Comparison of ENCODE assay signal across 22 mouse cellular contexts in the genomic region with DNA sequence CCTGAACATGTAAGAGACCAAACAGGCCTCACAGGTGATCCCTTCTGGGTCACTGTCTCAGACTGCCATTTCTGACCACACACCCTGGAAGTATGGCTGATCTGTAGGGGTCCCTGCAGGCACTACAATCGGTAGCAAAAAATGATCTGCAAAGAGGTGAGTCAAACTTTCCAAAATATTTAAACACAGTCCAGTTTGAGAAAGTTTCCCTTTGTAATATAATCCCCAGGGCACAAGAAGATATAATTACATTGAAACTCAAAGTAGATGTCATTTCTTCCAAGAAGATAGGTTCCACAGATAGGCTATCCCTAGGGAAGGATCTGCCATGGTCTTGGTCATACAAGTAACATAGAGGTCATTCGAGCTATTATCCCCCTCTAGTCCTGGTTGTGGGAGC. TPM values are rescaled to one million over a fixed set of nuclear protein-coding genes. Genes with fewer than 3 reads are reported as not detected.
DNase-seq lines count a peak whose midpoint lies in the region; TF ChIP-seq lines count a peak whose summit lies in the region.
"Had no signal": no experiment of that assay in that cellular context is flagged by ENCODE, and none has a peak within 500 bp of the region (broad histone marks: within the 10 kb centered on the region; RNA-seq: fewer than 3 reads in every experiment).

No protein-coding gene starts in this region.

- H3K36me3 ChIP-seq in CH12.LX (replicated peaks in 1 of 2; ENCODE audit: control insufficient read depth in 1 of 2, insufficient read depth in 1 of 2, low read length in 1 of 2): no peaks in the 10 kb centered on the region
- H3K36me3 ChIP-seq: G1E had no signal

- TF ChIP-seq POLR2A in CH12.LX (IDR thresholded peaks at IDR 0.05; ENCODE audit: low read depth, low read length): no peak

- peaks cover 9% of the 10 kb centered on the region for H3K79me2 ChIP-seq in CH12.LX (replicated peaks; ENCODE audit: control insufficient read depth, extremely low read depth, insufficient read depth, poor library complexity, severe bottlenecking)

- peaks cover 22% of the 10 kb centered on the region in 2 experiments for H3K4me1 ChIP-seq in CH12.LX (ENCODE audit: control insufficient read depth in 1 of 2, insufficient read depth in 2 of 2)

- H3K4me3 ChIP-seq in CH12.LX (replicated peaks in 1 of 3; ENCODE audit: low read depth in 2 of 3, low read length in 2 of 3, poor library complexity in 1 of 3): no peak overlapping the region

- peaks cover 11% of the 10 kb centered on the region for H3K9me3 ChIP-seq in CH12.LX (replicated peaks; ENCODE audit: low read length)
- H3K9me3 ChIP-seq: G1E had no signal

- no peaks in the 10 kb centered on the region for H3K27me3 ChIP-seq in CH12.LX (replicated peaks)

- no peak overlapping the region for H3K9ac ChIP-seq in CH12.LX (ENCODE audit: insufficient read depth, low read depth)

- in situ Hi-C loops in CH12.LX (cut with MboI; ENCODE audit: low pct_ligation_motif_present, low pct_unique_long_range_greater_than_20kb, low sequenced_read_pairs): no loop called here

- H3K4me2 ChIP-seq in CH12.LX (ENCODE audit: insufficient read depth, low read depth, poor library complexity, severe bottlenecking): no peak overlapping the region

- dilution Hi-C loops in CH12.LX (cut with MboI; ENCODE audit: extremely low pct_ligation_motif_present, extremely low pct_unique_long_range_greater_than_20kb, low sequenced_read_pairs): no loop called here

- peak; percentile 26; the same call in 1 of the 2 replicates for TF ChIP-seq EP300 in CH12.LX (IDR thresholded peaks at IDR 0.05; ENCODE audit: low read length)

- no peak overlapping the region for H3K27ac ChIP-seq in CH12.LX (ENCODE audit: insufficient read depth, low read depth)

- TF ChIP-seq CTCF in CH12.LX (conservative IDR thresholded peaks at IDR 0.05 in 1 of 2, IDR thresholded peaks at IDR 0.05 in 1 of 2; ENCODE audit: low read depth in 2 of 2, low read length in 2 of 2): no peak

- TF ChIP-seq RAD21 in CH12.LX (IDR thresholded peaks at IDR 0.05; ENCODE audit: low read depth, low read length): no peak

- peak; percentile 52 for DNase-seq in heart, adult 11 months
- no peak for DNase-seq in heart, adult 8-10 months (ENCODE audit: low spot score)
- DNase-seq in CH12.LX (ENCODE audit: extremely low read depth): no peak
- no peak for DNase-seq in testis, postnatal 10 days (ENCODE audit: low spot score)
- DNase-seq: adrenal gland, adult 2 months; adrenal gland, adult 8-10 months; adrenal gland, postnatal 10 days; adrenal gland, postnatal 14 days; adrenal gland, postnatal 25 days; adrenal gland, postnatal 36 days; B cell, adult 2 months; cerebellum, adult 11 months; cerebellum, adult 11-12 months; cerebellum, adult 18-20 months; cerebellum, adult 2 months had no signal

TF ChIP-seq in CH12.LX, 34 proteins besides CTCF, POLR2A, EP300 and RAD21:
- TF ChIP-seq ZMIZ1 (IDR thresholded peaks at IDR 0.05; ENCODE audit: low read depth, low read length): no peak
- TF ChIP-seq MEF2A (IDR thresholded peaks at IDR 0.05; ENCODE audit: borderline replicate concordance, low read depth, low read length): peak; percentile 71; the same call in 1 of the 2 replicates
- peak; percentile 77 for TF ChIP-seq ETS1 (conservative IDR thresholded peaks at IDR 0.05; ENCODE audit: low read depth, low read length)
- TF ChIP-seq ELF1 (IDR thresholded peaks at IDR 0.05; ENCODE audit: low read depth, low read length): no peak
- TF ChIP-seq JUN (IDR thresholded peaks at IDR 0.05; ENCODE audit: insufficient read depth, low read depth, low read length): peak; percentile 73
- TF ChIP-seq JUND (conservative IDR thresholded peaks at IDR 0.05; ENCODE audit: low read depth, low read length): peak; percentile 73
- no peak for TF ChIP-seq BHLHE40 (IDR thresholded peaks at IDR 0.05; ENCODE audit: low read depth, low read length)

RNA-seq across cellular contexts. Expression of gene Fam213b, which starts 3.4 kb away (rescaled TPM):
- total RNA-seq in heart, adult 8-10 months (2022): 100 to 1,000 TPM in 2 of 4 experiments, 10 to 100 TPM in 2; 92.4 to 111 (median 101) TPM
- total RNA-seq in CH12.LX (2012; rRNA removed) (28.3 and 49.8 TPM in 2 replicates), CH12.LX (2014; rRNA removed) (6.1 and 7.5 TPM in 2 replicates)
- polyA plus RNA-seq in CH12.LX (2012; ENCODE audit: insufficient read length, low read depth): 5.5 and 7.0 TPM in 2 replicates
- total RNA-seq: G1E, MEL had no signal
- polyA plus RNA-seq: G1E had no signal

RNA-seq across cellular contexts. Expression of gene Tnfrsf14, which starts 26.0 kb away (rescaled TPM):
- total RNA-seq in heart, adult 8-10 months (2022): 1 to 10 TPM; 4.0 to 9.1 (median 4.5) TPM
- 68.3 and 109 TPM in 2 replicates for total RNA-seq in CH12.LX (2012; rRNA removed)
- total RNA-seq in CH12.LX (2014; rRNA removed): 21.0 and 25.9 TPM in 2 replicates
- 19.8 and 20.0 TPM in 2 replicates for polyA plus RNA-seq in CH12.LX (2012; ENCODE audit: insufficient read length, low read depth)

RNA-seq across cellular contexts. Expression of gene Mmel1, which starts 33.0 kb away (rescaled TPM):
- under 1 TPM in 2 of 4 experiments, not detected in 2; 0.16 to 0.20 TPM for total RNA-seq in heart, adult 8-10 months (2022)
- 2.0 and 3.9 TPM in 2 replicates for total RNA-seq in CH12.LX (2012; rRNA removed)
- 2.0 and 2.2 TPM in 2 replicates for total RNA-seq in CH12.LX (2014; rRNA removed)
- 0.70 and 0.71 TPM in 2 replicates for polyA plus RNA-seq in CH12.LX (2012; ENCODE audit: insufficient read length, low read depth)
- polyA plus RNA-seq: activated CD4-positive, CD25-positive, alpha-beta regulatory T cell, adult 4 months; CD4-positive, CD25-positive, alpha-beta regulatory T cell, adult 4 months; Patski had no signal

RNA-seq across cellular contexts. Expression of gene Hes5, which starts 58.4 kb away (rescaled TPM):
- total RNA-seq in heart, adult 8-10 months (2022): not detected
- total RNA-seq in CH12.LX (2012; rRNA removed) (6.2 and 6.8 TPM in 2 replicates), CH12.LX (2014; rRNA removed) (2.1 and 2.7 TPM in 2 replicates)
- polyA plus RNA-seq in CH12.LX (2012; ENCODE audit: insufficient read length, low read depth): 1.5 and 1.7 TPM in 2 replicates
- total RNA-seq: adrenal gland, adult 18-20 months; adrenal gland, adult 2 months; adrenal gland, adult 8-10 months; adrenal gland, postnatal 14 days; adrenal gland, postnatal 25 days; adrenal gland, postnatal 36 days; G1E; MEL had no signal
- polyA plus RNA-seq: adrenal gland, adult 2 months; C2C12; G1E; Patski had no signal
